Mouse (Mus musculus) spleen, postnatal 36 days (tissue): ENCODE measurements around the gene Aqp11.

Experiments
- DNase-seq, 2 experiments: peaks; one replicate each; pipeline ENCODE4 v3.0.0; 2022; ENCODE audit warnings: low spot score in 2 of 2, mixed read lengths in 1 of 2

Gene Aqp11

DNA sequence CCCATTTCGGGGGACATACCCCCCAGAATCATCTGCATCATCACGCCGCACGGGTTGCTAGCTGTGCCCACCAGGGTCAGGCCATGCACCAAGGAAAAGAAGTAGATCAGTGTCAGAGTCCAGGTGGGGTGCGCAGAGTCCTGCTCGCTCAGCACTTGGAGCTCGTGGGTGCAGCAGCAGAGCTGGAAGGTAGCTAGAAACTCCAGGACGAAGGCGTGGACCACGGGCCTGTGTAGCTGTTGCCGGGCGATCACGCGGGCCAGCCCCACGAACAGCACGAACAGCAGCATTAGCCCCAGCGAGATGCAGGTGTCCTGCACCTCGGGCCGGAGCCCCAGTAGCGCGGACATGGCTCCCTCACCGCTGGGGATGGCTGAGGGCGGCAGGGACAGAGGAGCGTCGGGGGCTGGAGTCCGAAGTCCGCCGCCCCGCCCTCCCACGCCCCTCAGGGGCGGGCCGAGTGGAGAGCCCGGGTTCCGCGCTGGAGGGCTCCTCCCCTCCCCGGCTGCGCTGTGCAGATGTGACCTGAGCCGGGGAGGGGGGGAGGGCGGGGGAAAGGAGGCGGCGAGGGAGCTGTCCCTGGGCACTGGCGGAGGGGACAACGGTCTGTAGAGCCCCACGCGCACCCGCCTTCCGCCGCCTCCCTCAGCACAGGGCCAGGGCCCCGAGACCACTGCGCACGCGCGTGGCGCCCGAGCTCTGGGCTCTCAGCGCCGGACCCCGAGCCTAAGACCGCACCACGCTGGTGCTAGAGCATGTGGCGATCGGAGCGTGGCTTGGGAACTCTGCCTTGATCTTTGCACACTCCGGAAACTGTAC lies at the start of gene Aqp11:
Gene Aqp11 (minus strand): TSS at position 652 of the 819 bp plus-strand sequence.
- DNase-seq, result peak; percentile 83

DNA sequence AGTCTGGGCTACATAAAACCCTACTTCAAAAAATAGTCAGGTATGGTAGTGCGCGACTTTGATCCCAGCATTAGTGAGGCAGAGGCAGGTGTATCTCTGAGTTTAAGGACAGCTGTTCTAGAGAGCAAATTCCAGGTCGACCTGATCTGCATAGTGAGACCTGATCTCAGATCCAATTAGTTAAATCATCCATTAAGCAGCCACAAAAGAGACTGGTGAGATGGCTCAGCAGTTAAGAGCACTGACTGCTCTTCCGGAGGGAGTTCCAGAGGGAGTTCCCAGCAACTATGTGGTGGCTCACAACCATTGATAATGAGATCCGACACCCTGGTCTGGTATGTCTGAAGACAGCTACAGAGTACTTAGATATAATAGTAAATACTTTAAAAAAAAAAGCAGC lies 45.4 kb upstream of the Aqp11 start:
- no peak for DNase-seq

DNA sequence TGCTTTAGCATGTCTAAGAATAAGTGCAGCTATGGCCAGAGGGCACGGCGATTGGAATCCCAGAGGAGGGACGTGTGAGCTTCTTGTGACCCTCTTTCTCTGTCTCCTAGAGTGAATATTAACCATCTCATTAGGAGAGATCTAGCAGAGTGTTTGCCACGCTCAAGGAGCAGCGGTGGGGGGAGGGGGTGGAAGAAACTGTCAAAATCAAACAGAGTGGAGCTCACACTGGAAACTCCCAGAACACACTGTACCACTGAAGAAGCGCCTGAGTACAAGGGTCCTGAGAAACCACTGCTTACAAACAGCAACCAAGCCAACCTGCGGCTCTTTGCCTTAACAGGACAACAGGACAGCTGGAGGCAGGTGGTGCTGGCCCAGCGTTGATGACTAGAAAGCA lies 43.4 kb upstream of the Aqp11 start:
- no peak for DNase-seq

DNA sequence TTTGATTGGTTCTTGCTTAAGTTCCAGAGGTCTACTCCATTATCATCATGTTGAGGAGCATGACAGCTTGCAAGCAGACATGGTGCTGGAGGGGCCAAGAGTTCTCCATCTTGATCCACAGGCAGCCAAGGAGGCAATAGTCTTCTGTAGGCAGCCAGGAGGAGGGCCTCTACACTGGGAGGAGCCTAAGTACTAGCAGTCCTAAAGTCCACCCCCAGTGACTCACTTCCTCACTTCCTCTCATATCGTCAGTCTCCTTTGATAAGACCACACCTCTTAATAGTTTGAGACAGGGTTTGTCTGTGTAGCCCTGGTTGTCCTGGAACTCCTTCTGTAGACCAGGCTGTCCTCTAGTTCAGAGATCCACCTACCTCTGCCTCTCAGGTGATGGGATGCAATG lies 42.7 kb upstream of the Aqp11 start:
- no peak for DNase-seq

DNA sequence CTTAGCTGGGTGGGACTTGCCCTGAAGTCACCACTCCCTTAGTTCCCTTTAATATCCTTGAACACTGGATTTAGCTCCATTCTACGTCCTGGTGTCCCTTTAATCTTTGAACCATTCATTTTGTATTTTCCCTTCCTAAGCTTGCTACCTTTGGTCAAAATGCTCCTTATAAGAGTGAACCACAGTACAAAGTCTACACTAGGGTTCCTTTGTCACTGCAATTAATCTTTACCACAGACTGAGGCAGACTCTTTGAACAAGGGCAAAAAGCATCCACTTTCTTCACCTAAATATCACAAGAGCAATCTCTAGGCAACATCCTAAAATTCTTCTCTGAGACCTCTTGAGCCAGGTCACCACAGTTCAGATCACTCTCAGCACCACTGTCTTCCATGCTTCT lies 42.1 kb upstream of the Aqp11 start:
- DNase-seq, result no peak

DNA sequence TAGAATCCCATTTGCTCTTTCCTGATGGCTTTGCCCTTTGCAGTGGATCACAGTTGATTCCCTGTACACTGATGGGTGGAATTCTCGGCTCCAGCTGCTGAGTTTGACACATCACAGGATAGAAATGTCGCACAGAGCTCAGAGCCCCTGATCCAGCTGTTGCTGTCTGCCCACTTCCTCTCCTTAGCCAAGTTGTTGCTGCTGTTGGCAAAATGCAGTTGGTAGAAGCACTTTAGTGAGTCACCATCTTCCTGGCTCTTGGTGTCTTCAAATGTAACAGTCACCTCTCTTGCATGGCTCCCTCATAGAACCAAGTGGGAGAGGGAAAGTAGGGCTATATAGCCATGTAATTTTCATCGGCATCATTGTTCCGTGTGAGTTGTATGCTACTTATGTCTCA lies 39.1 kb upstream of the Aqp11 start:
- no peak for DNase-seq

DNA sequence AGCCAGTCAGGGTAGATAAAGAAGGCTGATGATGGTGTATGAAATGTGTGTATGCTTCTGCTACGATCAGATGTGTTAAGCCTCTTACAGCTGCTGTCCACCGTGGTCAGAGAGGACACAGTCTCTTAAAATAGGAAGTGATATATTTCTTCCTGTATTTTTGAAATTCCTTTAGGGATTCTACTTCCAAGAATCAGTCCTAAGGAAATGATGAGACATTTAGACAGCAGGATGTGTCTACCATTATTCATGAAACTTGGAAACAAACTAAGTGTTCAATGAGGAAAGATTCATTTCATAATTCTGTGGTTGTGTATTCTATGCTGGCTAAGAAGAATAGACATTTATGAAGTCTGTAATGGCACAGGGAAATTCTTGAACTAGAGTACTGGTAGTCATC lies 37.8 kb upstream of the Aqp11 start:
- no peak for DNase-seq

DNA sequence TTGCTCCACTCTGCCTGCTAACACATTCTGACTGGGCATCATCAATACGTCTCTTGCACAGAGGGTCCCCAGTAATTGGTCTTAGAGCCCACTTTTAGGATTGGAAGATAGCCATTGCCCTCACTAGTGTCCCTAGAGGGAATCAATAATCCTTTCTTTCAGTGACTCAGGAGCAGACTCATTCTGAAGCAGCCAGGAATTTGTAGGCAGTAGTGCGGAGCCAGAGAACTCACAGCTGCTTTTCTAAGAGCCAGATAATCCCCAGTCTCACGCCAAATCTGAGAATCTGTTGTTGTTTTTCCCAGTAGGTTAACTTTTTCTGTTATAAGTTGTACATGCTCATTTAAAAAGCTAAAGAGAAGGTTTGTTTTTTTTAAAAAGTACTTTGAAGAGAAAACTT lies 37.3 kb upstream of the Aqp11 start:
- DNase-seq, result no peak

DNA sequence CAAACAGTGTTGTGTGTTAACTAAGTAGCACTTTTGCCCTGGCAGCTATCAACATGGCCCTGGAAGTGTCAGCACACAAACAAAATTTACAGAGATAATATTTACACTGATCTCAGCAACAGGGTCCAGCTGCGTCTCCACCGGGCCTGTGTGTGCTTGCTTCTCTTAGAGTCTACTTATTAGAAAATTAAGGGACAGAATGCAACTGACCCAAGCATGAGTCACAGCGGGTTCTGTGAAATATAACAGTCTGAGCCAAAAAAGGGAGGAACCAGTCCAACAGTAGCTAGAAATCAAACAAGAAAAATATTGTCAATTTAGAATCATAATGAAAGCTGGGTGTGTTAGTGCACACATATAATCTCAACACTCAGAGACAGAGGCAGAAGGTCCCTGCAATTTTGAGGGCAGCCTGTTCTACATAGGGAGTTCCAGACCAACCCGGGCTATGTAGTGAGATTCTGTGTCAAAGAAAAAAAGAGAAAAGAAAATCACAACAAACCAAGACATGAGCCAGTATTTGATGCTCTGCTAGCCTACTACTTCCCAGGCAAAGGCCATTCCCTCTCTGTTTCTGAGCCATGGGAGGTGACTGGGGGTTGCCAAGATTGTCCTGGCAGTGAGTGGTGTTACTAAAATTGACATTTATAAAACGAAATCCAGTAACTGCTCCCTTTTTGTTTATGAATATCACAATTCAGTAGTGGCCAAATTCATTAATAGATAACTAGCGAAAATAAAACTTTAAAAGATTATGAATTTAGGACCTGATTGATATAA lies 32.9 kb upstream of the Aqp11 start:
- DNase-seq, result no peak

DNA sequence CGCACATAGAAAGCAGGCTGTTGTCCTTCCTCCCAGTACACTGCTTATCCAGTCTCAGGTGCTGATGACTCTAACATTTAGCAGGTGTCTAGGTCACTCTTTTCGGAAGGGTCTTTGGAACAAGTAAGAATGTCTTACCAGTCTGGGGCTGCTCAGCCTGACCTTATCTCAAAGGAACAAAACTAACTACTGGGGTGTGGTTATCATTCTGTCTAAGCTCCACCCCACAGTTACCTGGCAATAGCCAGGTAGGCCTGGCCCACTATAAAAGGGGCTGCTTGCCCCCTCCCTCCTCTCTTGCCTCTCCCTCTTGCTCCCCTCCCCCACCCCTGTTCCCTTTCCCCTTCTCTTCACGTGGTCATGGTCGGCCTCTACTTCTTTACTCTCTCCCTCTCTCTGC lies 30.9 kb upstream of the Aqp11 start:
- DNase-seq, result no peak

DNA sequence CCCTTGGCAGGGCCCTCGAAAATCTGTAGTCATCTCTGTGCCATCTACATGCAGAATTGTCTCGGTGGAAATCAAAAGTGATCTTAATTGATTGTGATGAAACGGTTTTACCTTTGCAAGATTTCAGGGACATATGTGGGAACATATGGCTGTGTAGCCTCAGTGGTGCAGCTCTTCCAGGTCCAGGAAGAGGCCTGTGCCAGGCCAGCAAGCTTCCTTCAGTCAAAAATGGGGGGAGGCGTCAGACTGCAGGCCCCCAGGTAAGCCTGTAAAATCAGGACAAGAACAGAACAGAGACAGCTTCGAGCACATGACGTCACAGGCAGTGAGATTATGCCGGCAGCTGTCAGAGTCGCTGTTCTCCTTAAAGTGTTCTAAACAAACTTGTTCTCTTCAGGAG lies 29.8 kb upstream of the Aqp11 start:
- DNase-seq, result no peak

DNA sequence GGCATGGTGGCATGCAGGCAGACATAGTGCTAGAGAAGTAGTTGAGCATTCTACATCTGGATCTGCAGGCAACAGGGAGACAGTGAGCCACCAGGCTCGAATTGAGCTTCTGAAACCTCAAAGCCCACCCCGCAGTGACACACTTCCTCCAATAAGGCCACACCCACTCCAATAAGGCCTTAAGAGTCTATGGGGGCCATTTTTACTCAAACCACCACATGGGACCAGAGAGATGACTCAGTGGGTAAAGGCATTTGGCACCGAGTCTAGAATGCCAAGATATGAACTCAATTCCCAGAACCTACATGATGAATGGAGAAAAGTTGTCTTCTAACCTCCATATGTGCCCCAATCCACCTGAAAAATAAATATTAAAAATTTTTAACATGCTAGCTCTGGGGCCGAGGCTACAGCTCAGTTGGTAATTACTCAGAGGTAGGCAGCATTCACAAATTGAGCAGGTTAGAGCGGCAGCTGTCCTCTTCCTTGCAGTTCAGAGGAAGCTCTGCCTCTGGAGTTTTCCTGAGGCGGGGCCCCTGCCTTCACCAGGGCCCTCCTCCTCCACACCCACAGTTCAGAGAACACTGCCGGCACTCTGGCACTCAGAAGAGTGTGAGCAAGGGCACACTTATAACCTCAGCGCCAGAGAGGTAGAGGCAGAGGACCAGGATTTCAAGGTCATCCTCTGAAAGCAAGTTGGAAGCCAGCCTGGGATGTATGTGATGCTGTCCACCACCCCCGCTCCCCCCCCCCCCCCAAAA lies 28.5 kb upstream of the Aqp11 start:
- DNase-seq, result no peak

DNA sequence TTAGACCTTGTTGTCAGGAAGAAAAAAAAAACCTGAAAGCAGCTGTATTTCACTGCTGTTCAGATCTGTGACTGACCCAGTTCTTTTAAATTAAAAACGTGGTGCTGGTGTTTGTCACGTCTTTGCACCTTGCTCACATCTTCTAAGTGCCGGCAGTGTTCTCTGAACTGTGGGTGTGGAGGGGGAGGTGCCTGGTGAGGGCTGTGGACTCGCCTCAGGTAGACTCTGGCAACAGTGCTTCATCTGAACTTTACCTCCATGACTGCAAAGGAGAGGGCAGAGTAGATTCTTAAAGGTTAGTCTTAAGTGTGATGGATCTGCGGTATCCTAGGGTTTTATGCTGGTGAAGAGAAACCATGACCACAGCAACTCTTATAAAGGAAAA lies 27.9 kb upstream of the Aqp11 start:
- DNase-seq, result no peak

DNA sequence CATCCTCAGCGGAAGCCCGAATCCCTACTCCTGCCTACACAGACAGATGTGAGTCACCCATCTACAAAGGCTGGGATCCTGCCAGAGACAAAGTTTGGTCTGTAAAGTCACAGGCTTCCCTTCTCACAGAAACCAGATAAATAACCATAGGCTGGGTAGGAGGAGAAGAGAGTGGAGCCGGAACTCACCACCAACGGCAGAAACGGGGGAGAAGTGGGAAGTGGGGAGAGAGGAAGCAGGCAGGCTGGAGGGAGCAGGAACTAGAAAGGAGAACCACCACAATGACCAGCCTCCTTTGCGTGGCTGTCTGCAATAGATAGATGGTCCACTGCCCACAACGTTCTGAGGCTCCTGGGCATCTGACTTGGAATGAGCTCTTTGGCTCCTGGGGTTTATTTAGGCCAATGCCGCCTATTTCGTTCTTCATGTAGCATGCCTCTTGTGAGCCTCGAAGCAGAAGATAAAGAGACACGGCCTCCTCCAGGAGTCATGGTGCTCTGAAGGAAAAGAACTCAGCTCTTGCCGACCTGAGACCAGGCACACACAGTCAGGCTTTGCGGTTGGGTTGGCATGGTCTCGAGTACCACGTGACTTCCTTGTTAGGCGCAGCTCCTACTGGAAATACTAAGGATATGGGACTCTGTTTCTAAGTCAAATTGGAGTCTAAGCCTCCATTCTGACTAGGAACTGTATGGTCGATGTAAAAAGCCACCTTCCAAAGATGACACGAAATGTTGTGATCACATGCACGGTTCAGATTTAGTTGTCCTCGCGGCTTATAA lies 27.3 kb upstream of the Aqp11 start:
- peak; percentile 12 to 29 for DNase-seq

DNA sequence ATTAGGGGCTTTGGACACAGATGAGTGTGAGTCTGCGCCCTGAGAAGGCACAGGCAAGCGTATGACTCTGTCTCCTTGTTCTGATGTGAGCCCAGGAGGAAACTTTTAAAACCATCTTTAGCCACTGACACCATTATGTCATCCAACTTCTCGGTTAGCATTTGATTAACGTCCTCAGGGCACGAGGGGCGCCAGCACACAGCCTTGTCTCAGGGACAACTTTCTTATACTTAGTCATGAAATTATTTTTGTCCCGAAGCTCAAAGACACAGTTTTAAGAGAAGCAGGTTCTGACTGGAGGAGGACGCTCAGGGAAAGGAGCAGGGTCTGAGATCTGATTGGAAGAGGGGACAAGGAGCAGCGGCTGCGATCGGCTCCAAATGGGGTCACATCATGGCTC lies 26.5 kb upstream of the Aqp11 start:
- no peak for DNase-seq

DNA sequence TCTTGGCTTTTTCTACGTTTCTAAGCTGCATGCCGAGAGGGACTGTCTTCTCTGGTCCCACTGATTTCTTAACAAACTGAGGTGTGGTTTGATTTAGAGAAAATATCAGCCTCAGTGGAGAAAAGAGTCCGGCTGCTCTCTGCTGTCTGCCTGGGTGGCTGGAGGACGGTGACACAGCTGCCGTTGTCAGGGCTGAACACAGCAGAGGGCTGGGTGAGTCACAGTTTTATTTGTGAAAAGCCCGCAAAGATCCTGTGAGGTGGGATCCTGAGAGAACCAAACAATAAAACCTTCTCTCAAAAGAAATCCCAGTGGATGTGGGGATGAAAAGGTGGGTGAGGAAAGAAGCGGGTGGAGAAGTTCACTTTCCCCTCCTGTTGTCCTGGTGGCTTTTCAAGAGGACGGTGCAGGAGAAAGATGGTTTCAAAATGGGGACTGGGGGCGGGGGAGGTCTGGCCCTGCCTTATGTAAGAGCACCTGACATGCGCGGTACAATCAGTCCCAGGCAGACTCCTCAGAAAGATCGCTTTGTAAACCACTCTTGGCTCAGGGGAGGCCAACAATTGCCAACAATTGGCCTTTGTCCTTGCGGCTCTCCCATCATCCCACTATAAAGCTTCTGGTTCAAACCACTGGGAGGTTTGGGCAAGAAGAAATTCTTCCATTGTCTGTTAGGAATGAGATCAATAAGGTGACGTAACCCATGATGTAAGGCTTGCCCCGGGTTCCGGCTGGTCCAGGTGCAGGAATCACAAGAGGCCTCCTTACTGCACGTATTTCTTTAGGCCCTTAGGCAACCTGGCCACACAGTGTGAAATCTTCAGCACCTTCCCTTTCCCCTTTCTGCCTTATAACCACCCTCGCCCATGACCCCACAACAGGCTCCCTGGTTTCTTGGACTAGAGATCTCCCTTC lies 19.1 kb upstream of the Aqp11 start:
- DNase-seq, result no peak

DNA sequence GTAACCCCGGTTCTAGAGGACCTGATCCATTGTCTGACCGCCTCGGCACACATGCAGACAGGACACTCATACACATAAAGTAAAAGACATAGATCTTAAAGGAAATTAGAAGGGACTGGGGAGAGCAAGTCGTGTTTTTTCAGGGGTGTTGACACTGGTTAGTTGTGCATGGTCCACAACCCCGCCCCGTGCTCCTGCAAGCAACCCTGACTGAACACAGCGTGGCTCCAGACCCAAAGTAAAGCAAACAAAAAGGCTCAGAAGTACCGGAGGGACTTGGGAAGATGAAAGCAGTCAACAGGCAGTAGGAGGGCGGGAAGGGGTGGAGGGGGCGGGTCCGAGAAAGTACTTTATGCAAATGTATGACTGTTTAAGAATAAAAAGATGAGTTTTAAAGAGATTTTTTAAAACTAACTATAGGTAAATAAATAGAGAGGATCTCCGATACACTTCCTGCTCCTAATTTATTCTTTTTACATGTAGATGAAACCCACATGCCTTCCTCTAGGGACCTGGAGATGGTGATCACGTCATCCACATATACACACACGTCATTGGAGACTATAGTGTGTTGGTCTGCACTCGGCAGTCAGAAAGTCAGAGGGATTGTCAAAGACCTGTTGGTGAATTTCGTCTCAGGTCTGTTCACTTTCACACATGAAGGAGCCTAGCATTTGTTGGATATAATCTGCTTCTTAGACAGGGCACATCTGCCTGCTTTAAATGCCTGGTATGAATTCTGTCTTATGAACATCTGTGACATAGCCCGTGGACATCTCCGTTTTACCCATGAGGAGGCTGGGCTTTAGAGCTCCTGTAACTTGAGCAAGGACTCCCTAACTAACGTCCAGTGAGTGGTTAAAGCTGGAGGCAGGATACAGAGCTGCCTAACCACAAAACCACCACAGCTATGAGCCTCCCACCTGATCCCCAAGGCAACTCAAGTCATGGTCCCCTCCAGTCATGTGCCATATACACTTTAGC lies 11.4 kb upstream of the Aqp11 start:
- DNase-seq, result peak; percentile 14 to 29

DNA sequence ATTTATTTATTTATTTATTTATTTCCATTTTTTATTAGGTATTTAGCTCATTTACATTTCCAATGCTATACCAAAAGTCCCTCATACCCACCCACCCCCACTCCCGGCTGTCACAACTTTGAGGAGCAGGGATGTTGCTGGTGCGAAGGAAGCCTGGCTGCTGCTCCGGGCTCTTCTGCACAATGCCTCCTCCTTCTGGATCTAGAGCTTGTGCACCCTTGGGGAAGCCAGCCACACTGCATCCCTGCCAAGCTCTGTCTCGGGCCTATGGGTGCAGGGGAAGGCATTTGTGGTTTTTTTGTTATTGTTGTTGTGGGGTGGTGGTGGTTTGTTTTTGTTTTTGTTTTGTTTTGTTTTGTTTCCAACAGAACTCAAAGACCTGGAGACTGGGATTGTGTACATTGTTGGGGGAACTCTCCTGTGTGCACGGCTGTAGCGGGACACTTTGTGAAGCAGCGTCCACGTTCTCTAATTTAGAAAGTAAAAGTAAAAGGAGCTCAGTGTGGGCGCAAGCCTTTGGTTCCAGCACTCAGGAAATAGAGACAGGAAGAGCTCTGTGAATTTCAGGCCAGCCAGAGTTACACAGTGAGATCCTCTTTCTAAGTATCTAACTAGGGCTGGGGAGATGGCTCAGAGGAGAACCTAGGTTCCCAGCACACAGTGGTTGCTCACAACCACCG lies 10.6 kb upstream of the Aqp11 start:
- DNase-seq, result peak; percentile 56 to 61
